In the genomic region with DNA sequence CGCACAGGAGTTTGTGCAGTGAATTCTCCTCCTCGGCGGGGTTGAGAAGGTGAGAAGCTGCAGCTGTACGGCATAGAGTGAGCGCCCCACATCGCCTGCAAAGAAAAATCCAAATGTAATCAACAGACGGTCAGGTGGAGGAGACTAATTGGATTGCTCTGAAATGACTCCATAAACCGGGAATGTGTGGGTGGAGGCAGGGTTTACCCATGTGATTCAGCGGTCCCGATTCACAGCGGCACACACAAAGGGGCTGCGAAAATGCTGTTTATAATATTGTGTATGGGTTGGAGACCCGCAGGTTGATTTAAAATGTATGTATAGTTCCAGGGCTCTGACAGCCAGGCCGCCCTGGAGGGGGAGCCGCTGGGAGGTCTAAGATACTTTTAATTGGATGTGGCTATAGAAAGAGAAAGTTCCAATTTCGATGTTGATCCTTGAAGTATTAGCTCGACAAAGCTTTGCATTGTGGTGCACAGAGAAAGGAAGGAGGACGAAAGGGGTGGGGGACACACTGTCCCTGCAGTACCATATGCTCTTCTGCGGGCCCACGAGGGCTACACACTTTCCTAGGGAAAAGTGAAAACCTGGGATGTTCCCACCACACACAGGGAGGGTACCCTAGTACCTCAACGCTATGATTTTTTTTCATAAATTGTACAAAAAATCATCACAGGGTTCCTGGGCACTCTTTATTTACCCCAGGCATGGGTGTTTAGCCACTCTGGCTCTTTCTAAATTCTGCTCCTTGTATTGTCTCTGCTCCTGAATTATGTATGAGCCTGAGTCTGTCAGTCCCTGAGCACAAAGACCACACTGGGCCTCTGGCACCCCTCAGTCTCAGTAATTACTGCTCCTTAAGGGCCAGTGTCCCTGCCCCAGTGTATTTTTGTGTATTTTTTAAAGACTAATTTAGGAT, we compare ENCODE assay signal across 8 mouse cellular contexts.
DNase-seq lines count a peak whose midpoint lies in the region; ATAC-seq lines count a peak whose summit lies in the region.

No protein-coding gene starts in this region.

- no peaks in the 10 kb centered on the region for H3K36me3 ChIP-seq in hindbrain, embryonic 10.5 days
- H3K36me3 ChIP-seq in limb, embryonic 12.5 days, result no peaks in the 10 kb centered on the region

- H3K27ac ChIP-seq in hindbrain, embryonic 10.5 days, result peak overlapping the region; percentile 94
- 0 out of 2 replicates have a peak overlapping the region, but pooled peaks have one; percentile 35 for H3K27ac ChIP-seq in limb, embryonic 12.5 days

- DNase-seq in right cerebral cortex, adult 18-20 months, result peak; percentile 61
- no peak for DNase-seq in right cerebral cortex, postnatal 14 days
- peak; percentile 64 for DNase-seq in hindbrain, embryonic 10.5 days (ENCODE audit: low spot score)
- DNase-seq in right cerebral cortex, postnatal 36 days (ENCODE audit: low spot score in 2 of 2), result peak; percentile 13 to 32
- DNase-seq in ovary, adult 18-20 months (ENCODE audit: low spot score), result no peak
- DNase-seq in B cell, adult 2 months, result no peak
- no peak for DNase-seq in cerebellum, adult 9-10 months

- H3K4me2 ChIP-seq in limb, embryonic 12.5 days, result peak overlapping the region; percentile 42

- peaks cover 4% of the 10 kb centered on the region for H3K27me3 ChIP-seq in hindbrain, embryonic 10.5 days (ENCODE audit: insufficient read depth, poor library complexity, severe bottlenecking)
- no peaks in the 10 kb centered on the region for H3K27me3 ChIP-seq in limb, embryonic 12.5 days

- 23% methylated on average over 21 of the region's 21 CpGs for WGBS in hindbrain, embryonic 10.5 days
- WGBS in limb, embryonic 12.5 days, result 34% methylated on average over 21 of the region's 21 CpGs

- H3K9me3 ChIP-seq in hindbrain, embryonic 10.5 days, result no peaks in the 10 kb centered on the region
- H3K9me3 ChIP-seq in limb, embryonic 12.5 days, result no peaks in the 10 kb centered on the region

- H3K4me3 ChIP-seq in hindbrain, embryonic 10.5 days, result peak overlapping the region; percentile 36
- H3K4me3 ChIP-seq in limb, embryonic 12.5 days (replicated peaks), result no peak overlapping the region; the same call in 1 of the 2 replicates

- H3K9ac ChIP-seq in limb, embryonic 12.5 days (replicated peaks), result no peak overlapping the region

- H3K4me1 ChIP-seq in hindbrain, embryonic 10.5 days (replicated peaks), result peaks cover 60% of the 10 kb centered on the region
- peaks cover 16% of the 10 kb centered on the region for H3K4me1 ChIP-seq in limb, embryonic 12.5 days (replicated peaks)

- 0 out of 2 replicates have a peak, but pooled peaks have one; percentile 14 for ATAC-seq in limb, embryonic 12.5 days (ENCODE audit: insufficient number of reproducible peaks, insufficient read depth, low FRiP score, low TSS enrichment, low read depth)

Comparison
In these comparisons a context has a peak if more than half of its experiments do, and no peak if none do; other contexts are left out.
1. DNase-seq: peak in right cerebral cortex, adult 18-20 months (single experiment), hindbrain, embryonic 10.5 days (single experiment) and right cerebral cortex, postnatal 36 days (2 of 2); none in right cerebral cortex, postnatal 14 days (single experiment), ovary, adult 18-20 months (single experiment), B cell, adult 2 months (0 of 2) and cerebellum, adult 9-10 months (single experiment).